Mouse (Mus musculus) kidney, adult 18-20 months (tissue): ENCODE data around the gene Vmn1r46.
"Not testable (repeated sequence)": the region's sequence is repeated elsewhere in the genome, so short reads cannot be mapped to it uniquely, and the experiment has no call there.

Source experiments
- DNase-seq: peaks from one replicate; pipeline ENCODE4 v3.0.0; 2021

The Vmn1r46 gene

GRCm38 (mm10) chr6:89969013-89969412 is at the start of gene Vmn1r46:
TSS of gene Vmn1r46 (plus strand) at chr6:89969313.
- no peak for DNase-seq

GRCm38 (mm10) chr6:89940498-89940897 is 28.6 kb upstream of the Vmn1r46 start, which contains the start of gene Vmn1r45:
TSS of gene Vmn1r45 (minus strand) at chr6:89940598.
- not testable (repeated sequence) for DNase-seq

GRCm38 (mm10) chr6:89940926-89941325 is 28.2 kb upstream of the Vmn1r46 start:
- no peak for DNase-seq

GRCm38 (mm10) chr6:89953556-89953955 is 15.6 kb upstream of the Vmn1r46 start:
- no peak for DNase-seq

GRCm38 (mm10) chr6:89966341-89966740 is 2.8 kb upstream of the Vmn1r46 start:
- no peak for DNase-seq

GRCm38 (mm10) chr6:89985989-89986388 is 16.9 kb downstream of the Vmn1r46 start:
- no peak for DNase-seq

- DNase-seq = not testable (repeated sequence)
Observed at GRCm38 (mm10) chr6:90015847-90016246, 46.7 kb downstream of the Vmn1r46 start, which contains the start of gene Vmn1r47. TSS of gene Vmn1r47 (plus strand) at chr6:90016147.
